Mouse (Mus musculus) midbrain, embryonic 16.5 days (tissue): ENCODE measurements around the gene Atp8a1. TPM values are rescaled to one million over a fixed set of nuclear protein-coding genes. Genes with fewer than 3 reads are reported as not detected.
A peak's percentile ranks its signal among the peaks of the same experiment; 100 is the strongest.

Experiments
- ATAC-seq: fragments of 200-750 bp; cut with Nextera tagmentation; 2 replicates; pipeline ENCODE4 v1.8.0; 2017; ENCODE audit warnings: moderate TSS enrichment
- H3K27ac ChIP-seq: fragments of 300-500 bp; sonication (generic); 2 replicates; pipeline ENCODE4 v1.5.1; 2014; ENCODE audit warnings: mild to moderate bottlenecking, low read length, mixed read lengths
- H3K27me3 ChIP-seq: fragments of 300-500 bp; sonication (generic); 2 replicates; pipeline ENCODE4 v1.6.1; 2014; ENCODE audit warnings: low read depth, low read length, mixed read lengths; ENCODE audit not compliant: control insufficient read depth, insufficient read depth
- H3K36me3 ChIP-seq: fragments of 300-500 bp; sonication (generic); 2 replicates; pipeline ENCODE4 v1.6.1; 2014; ENCODE audit warnings: mild to moderate bottlenecking, low read length, moderate library complexity, mixed read lengths; ENCODE audit not compliant: control insufficient read depth, insufficient read depth
- H3K4me1 ChIP-seq: fragments of 300-500 bp; sonication (generic); 2 replicates; pipeline ENCODE4 v1.6.1; 2014; ENCODE audit warnings: mild to moderate bottlenecking, low read length, mixed read lengths; ENCODE audit not compliant: control insufficient read depth, insufficient read depth
- H3K4me2 ChIP-seq: fragments of 300-500 bp; sonication (generic); 2 replicates; pipeline ENCODE4 v1.6.1; 2014; ENCODE audit warnings: mild to moderate bottlenecking, low read length, mixed read lengths
- H3K4me3 ChIP-seq: fragments of 300-500 bp; sonication (generic); 2 replicates; pipeline ENCODE4 v1.5.1; 2014; ENCODE audit warnings: low read depth, mild to moderate bottlenecking, low read length, moderate library complexity, mixed read lengths
- H3K9ac ChIP-seq: fragments of 300-500 bp; sonication (generic); 2 replicates; pipeline ENCODE4 v1.6.1; 2014; ENCODE audit warnings: low read depth, low read length, mixed read lengths
- H3K9me3 ChIP-seq: fragments of 300-500 bp; sonication (generic); replicated peaks from 2 replicates; pipeline ENCODE4 v1.6.1; 2014; ENCODE audit warnings: mild to moderate bottlenecking, low read length, mixed read lengths; ENCODE audit not compliant: control insufficient read depth, poor library complexity, severe bottlenecking
- WGBS: fragments of 180-500 bp; shearing (Covaris S2); extraction: QIAGEN DNeasy Blood & Tissue Kit; methylation state at CpG from one replicate; pipeline ENCODE4 v1.1.7; 2014; 5-methylcytosine and 5-hydroxymethylcytosine counted together
- polyA plus RNA-seq: library from polyadenylated mRNA; unstranded; fragments of >200 nt; fragmentation: Nextera tagmentation; extraction: Ambion mirVana; gene quantifications from 2 replicates; pipeline ENCODE4 v1.2.1, GENCODE M21; 2015

Atp8a1 gene
- polyA plus RNA-seq, 1 experiment from 2014 or later: 53.6 TPM

DNA sequence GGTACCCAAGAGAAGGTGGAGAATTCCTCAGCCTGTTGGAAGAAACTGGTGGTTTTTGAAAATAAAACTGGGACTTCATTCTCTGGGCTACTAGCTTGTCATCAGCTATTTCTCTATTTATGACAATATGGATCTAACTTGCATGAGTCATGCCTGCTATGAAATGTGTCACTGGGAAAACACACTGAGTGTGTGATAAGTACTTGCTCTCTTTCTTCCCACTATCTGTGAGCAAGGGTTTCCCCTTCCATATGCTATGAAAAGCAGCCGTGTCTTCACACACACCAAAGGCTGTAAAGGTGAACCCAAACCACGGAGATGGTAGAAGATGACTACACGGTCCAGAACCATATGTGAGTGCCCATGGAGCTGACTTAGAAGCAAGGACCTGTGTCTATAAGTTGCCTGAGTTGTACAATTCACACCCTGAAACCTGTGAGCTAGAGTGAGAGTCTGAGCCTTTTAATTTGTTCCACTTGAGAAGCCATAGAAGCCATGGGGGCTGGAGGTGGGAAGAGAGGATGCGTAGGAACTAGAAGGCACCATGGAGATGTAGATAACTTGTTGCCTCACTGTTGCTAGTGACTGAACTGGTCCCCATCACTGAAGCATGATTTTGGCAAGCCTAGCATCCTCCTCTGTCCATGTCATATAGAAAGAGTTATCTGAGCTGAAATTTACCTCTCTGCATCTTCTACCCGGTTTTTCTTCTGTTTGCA lies 203.5 kb downstream of the Atp8a1 start:
- 93% methylated on average over 5 of the region's 5 CpGs for WGBS
- no peak overlapping the region for H3K9ac ChIP-seq
- no peak overlapping the region for H3K27ac ChIP-seq
- H3K4me3 ChIP-seq: no peak overlapping the region
- peaks cover 34% of the 10 kb centered on the region for H3K27me3 ChIP-seq
- no peak for ATAC-seq
- no peaks in the 10 kb centered on the region for H3K9me3 ChIP-seq
- peaks cover 14% of the 10 kb centered on the region for H3K36me3 ChIP-seq
- H3K4me2 ChIP-seq: no peak overlapping the region
- no peaks in the 10 kb centered on the region for H3K4me1 ChIP-seq

DNA sequence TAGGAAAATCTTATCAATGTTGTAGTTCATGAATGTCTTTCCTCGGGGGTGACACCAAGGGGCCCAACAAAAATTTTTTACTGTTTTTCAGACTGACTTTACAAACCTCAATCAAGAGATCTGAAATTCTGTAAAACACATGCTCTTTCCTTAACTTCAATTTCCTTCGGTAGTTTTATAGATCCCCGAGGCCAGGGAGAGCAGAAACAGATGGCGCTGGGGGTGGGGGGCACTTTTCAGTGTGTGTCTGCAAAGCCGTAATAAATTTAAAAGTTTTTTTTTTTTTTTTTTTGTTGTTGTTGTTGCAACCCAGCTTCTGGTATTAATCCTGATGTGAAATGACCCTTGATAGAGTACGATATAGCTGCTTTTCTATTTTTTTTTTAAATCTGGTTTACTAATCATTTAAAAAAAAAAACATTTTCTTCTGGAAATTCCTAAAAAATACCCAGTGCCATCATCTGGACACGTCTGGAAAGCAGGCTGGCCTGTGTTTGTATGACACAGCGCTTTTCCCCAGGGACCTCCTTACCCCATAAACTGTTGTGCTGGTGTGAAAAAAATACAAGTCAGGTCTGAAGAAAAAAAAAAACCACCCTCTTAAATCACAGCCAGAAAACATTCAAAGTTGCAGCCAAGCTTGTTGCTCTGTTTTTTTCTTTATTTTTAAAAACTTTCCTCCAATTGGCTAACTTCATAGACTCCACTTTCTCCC lies 205.7 kb downstream of the Atp8a1 start:
- H3K27ac ChIP-seq: no peak overlapping the region
- peaks cover 31% of the 10 kb centered on the region for H3K27me3 ChIP-seq
- no peak for ATAC-seq
- 85% methylated on average over 8 of the region's 8 CpGs for WGBS
- H3K4me3 ChIP-seq: no peak overlapping the region
- H3K36me3 ChIP-seq: peaks cover 13% of the 10 kb centered on the region; the same call in 1 of the 2 replicates
- no peak overlapping the region for H3K9ac ChIP-seq
- no peak overlapping the region for H3K4me2 ChIP-seq
- no peaks in the 10 kb centered on the region for H3K9me3 ChIP-seq
- no peaks in the 10 kb centered on the region for H3K4me1 ChIP-seq

DNA sequence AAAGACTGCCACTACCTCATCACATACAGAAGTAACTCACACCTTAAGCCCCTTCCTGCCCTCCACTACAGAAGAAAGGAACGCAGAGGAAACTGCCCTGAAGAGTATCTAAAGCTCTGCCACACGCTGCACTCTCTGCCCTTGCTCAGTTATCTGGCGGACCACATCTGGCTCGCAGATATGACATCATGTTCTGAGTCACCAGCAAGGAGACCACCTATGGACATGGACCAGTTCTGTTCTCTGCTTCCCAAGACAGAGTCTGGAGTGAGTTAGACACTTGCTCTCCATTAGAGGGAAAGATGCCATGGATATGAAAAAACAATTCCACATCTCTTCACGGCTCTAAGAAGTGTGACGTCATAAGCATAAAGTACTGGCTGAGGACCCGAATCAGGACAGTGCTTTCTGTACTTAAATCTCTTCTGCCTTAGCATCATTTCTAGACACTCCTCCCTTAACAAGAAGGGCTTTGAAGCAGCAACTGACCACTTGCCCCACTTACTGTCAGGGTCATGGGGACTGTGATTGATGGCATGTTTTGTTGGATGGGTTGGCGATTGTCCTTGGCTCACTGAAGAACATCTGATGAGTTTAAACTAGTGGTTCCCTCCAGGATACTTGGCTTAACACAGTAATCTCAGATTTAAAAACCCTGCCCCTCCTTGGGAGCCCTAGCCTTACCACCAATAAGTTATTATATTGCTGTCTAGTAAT lies 206.5 kb downstream of the Atp8a1 start:
- WGBS: 85% methylated on average over 8 of the region's 8 CpGs
- Histone ChIP-seq H3K4me3 (no peak overlapping the region), H3K4me1 (no peaks in the 10 kb centered on the region), H3K4me2 (no peak overlapping the region), H3K9ac (no peak overlapping the region), H3K27ac (no peak overlapping the region), H3K27me3 (peaks cover 34% of the 10 kb centered on the region), H3K36me3 (peaks cover 14% of the 10 kb centered on the region; the same call in 1 of the 2 replicates), H3K9me3 (no peaks in the 10 kb centered on the region)
- ATAC-seq: no peak

DNA sequence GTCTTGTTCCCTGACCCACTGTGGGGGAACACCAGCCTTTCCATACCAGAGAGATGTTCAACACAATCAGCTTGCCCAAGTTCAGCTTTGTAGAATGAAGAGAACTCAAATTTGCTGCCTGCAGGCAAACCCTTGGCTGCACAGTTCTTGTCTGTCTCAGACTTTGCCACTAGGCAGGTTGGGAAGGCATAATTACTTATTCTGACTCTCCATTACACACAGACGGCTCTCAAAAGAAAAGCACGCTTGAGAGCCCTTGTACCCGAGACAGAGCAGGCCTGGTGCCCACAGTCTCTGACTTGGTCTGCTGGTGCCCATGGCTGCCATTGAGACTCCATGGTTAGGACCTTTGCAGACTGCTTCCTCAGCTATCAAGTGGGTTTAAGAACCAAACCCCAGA lies 212.9 kb downstream of the Atp8a1 start:
- peak overlapping the region; percentile 38; the same call in 1 of the 2 replicates for H3K27ac ChIP-seq
- H3K4me3 ChIP-seq: no peak overlapping the region
- H3K9ac ChIP-seq: no peak overlapping the region
- H3K36me3 ChIP-seq: peaks cover 11% of the 10 kb centered on the region; the same call in 1 of the 2 replicates
- peaks cover 11% of the 10 kb centered on the region for H3K4me1 ChIP-seq
- H3K9me3 ChIP-seq: no peaks in the 10 kb centered on the region
- no peak overlapping the region for H3K4me2 ChIP-seq
- 17% methylated on average over 3 of the region's 3 CpGs for WGBS
- ATAC-seq: peak; percentile 68
- H3K27me3 ChIP-seq: peaks cover 24% of the 10 kb centered on the region

DNA sequence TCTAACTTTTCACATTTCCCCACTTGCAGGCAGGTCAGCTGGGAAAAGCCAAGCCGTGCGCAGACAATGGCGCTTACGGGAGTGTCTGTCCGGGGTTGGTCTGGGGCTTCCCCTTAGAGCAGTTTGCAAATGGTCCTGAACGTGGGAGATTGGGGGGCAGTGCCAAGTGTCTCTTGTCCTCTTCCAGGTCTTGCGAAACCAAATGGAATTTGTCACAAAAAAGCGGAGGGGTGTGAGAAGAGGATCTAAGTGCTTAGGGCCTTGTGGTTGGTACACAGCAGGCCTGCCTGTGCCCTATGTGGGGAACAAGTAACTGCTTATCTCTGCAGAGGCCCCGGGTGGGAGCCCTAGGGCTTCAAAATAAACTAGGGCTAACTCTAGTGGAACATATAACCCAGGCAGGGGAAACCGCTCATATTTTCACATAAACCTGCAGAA lies 213.4 kb downstream of the Atp8a1 start:
- H3K36me3 ChIP-seq: peaks cover 11% of the 10 kb centered on the region; the same call in 1 of the 2 replicates
- 14% methylated on average over 10 of the region's 10 CpGs for WGBS
- no peaks in the 10 kb centered on the region for H3K9me3 ChIP-seq
- no peak overlapping the region for H3K4me3 ChIP-seq
- peak; percentile 65; the same call in 1 of the 2 replicates for ATAC-seq
- H3K27me3 ChIP-seq: peaks cover 21% of the 10 kb centered on the region
- peaks cover 11% of the 10 kb centered on the region for H3K4me1 ChIP-seq
- H3K27ac ChIP-seq: peak overlapping the region; percentile 38; the same call in 1 of the 2 replicates
- H3K4me2 ChIP-seq: no peak overlapping the region; the same call in 1 of the 2 replicates
- 0 out of 2 replicates have a peak overlapping the region, but pooled peaks have one; percentile 40 for H3K9ac ChIP-seq

DNA sequence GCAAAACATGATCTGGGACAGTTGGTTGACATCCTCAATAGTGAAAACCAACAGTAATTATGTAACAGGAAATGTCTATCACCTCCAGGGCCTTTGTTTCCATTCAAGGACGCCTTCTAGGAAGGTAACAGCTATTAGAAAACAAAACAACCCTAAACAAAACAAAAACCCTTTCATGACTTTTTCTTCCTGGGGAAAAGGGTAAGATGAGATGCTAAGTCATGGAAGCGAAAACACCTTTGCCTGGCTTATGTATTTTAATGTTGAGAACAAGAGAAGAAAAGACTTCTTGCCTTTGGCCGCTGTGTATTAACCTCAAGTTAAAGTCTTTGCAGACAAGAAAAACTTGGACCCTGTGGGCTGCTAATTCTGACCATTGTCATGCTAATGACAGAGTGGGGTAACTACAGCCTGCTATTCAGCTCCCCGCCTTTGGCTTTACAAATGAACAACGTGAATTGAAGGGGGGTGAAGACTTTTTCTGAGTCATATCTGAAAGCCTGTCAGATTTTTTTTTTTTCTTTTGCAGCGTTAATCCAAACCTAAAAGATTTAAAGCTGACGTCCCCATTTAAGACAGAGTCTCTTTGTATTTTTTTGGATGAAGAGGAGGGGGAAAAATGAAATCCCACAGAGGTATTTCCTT lies 214.0 kb downstream of the Atp8a1 start:
- Histone ChIP-seq H3K4me3 (no peak overlapping the region), H3K36me3 (0 out of 2 replicates have a peak, but pooled peaks cover 8% of the 10 kb centered on the region), H3K9ac (no peak overlapping the region), H3K4me1 (peaks cover 11% of the 10 kb centered on the region), H3K27ac (no peak overlapping the region), H3K27me3 (peaks cover 20% of the 10 kb centered on the region), H3K9me3 (no peaks in the 10 kb centered on the region), H3K4me2 (no peak overlapping the region; the same call in 1 of the 2 replicates)
- WGBS: 11% methylated on average over 7 of the region's 7 CpGs
- ATAC-seq: peak; percentile 69; the same call in 1 of the 2 replicates

DNA sequence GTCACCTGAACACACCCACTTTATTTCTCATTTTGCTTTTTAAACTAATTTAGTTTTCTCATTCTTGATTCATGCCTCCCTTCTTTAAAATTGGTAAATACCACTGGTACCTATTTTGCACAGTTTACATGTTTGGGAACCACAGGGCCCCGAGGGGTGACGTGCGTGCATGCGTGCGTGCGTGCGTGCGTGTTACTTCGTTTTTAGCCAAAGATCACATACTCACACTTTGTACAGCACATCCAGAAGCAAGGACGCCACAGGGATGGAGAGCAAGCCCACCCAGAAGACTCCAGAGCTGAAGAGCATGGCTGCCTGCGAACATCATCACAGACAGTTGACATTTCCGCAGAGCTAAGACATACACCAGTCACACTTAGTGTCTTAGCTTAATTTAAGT lies 216.0 kb downstream of the Atp8a1 start:
- Histone ChIP-seq H3K27me3 (peaks cover 17% of the 10 kb centered on the region), H3K4me1 (peaks cover 11% of the 10 kb centered on the region), H3K9ac (no peak overlapping the region), H3K27ac (no peak overlapping the region), H3K36me3 (no peaks in the 10 kb centered on the region), H3K4me3 (no peak overlapping the region), H3K9me3 (no peaks in the 10 kb centered on the region), H3K4me2 (no peak overlapping the region)
- no peak for ATAC-seq
- 95% methylated on average over 12 of the region's 12 CpGs for WGBS

DNA sequence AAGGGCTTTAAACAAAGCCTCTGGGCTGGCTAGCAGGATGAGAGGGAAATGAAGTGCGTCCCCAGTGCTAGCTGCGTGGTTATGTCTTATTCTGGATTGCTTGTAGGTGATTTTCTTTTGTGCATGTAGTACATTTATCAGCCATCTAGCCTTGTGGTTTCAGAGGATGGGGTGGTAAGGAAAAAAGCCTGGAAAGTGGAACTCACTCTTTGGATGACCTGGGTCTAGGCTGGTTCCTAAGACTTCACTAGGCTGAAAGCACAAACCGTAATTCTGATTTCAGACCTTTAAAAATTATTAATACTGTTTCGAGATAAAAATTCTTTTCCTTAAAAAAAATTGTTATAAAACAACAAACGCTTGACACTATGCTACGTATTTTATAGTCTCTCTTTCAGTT lies 217.4 kb downstream of the Atp8a1 start:
- H3K36me3 ChIP-seq: no peaks in the 10 kb centered on the region
- H3K4me2 ChIP-seq: no peak overlapping the region
- no peak for ATAC-seq
- peaks cover 11% of the 10 kb centered on the region for H3K4me1 ChIP-seq
- H3K27me3 ChIP-seq: peaks cover 14% of the 10 kb centered on the region
- H3K9me3 ChIP-seq: no peaks in the 10 kb centered on the region
- no peak overlapping the region for H3K4me3 ChIP-seq
- no peak overlapping the region for H3K27ac ChIP-seq
- H3K9ac ChIP-seq: no peak overlapping the region
- WGBS: 88% methylated on average over 6 of the region's 6 CpGs
